Mouse (Mus musculus) c-Kit-negative CD71-positive TER-119-positive erythroid progenitor cells, embryonic 14.5 days (primary cell): ENCODE results near the gene Trim17.
"Not testable (repeated sequence)": the region's sequence is repeated elsewhere in the genome, so short reads cannot be mapped to it uniquely, and the experiment has no call there.

Source experiments
- DNase-seq: peaks from one replicate; pipeline ENCODE4 v3.0.0-alpha.2; 2013; ENCODE audit warnings: low read depth, low spot score

Gene Trim17

DNA sequence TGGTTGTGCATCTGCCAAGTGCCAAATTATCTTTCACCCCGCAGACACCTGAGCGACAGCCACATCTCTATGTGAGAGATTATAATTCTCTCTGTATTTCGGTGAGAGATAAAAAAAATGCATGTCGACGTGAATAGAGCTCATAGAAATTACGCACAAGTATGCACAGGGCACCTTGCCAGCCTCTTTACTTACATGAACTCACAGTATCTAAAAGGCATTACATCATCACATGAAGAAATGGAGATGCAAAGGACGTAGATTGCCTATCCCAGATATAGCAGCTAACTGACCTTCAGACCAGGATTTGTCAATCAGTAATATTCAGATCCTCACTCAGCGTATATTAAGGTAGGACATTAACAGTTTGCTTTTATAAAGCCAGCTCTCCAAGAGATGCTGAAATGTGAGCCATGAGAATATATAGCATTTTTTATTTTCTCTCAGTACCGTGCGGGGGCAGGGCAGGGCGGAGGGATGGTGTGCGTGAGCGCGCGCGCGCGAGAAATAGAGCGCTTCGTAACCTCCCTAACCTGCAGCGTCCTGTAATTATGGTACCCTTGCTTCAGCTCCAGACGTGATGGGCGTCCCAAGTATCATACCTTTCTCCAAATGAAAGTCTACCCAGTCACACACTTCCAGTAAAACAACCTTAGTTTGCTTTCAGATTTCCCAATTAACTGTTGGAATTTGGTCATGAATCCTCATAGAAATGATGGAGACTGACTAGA lies 6.5 kb upstream of the Trim17 start:
- no peak for DNase-seq

DNA sequence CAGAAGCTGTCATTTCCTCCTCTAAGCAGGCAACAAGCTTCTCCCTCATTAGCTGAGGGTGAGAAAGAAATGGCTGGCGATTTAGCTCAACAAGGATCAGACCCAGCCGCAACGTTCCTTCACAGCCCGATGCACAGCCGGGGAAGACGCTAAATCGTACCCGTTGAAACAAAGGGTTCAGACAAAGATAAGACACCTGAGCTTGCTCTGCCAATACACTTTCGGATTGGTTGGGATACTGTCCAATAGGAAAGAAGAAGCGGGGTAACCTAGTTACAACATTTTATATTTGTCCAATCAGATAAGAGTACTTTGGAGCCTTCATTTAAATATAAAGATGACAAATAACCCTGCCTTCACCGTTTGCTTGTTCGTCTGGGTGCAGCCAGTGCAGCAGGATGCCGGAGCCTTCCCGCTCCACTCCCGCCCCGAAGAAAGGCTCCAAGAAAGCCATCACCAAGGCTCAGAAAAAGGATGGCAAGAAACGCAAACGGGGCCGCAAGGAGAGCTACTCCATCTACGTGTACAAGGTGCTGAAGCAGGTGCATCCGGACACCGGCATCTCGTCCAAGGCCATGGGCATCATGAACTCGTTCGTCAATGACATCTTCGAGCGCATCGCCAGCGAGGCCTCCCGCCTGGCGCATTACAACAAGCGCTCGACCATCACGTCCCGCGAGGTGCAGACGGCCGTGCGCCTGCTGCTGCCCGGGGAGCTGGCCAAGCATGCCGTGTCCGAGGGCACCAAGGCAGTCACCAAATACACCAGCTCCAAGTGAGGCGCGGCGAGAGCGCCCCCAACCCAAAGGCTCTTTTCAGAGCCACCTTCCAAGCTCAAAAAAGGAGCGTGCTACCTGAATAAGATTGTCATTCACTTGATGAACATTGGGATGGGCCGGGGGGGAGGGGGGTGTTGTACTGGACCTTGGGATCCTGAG lies 5.7 kb upstream of the Trim17 start, which contains the start of gene Hist3h2ba:
Gene Hist3h2ba, plus strand, starts transcription at position 379 of the 938 bp plus-strand sequence.
- DNase-seq: no peak

GRCm38 (mm10) chr11:58949480-58950431 lies 4.7 kb upstream of the Trim17 start:
- no peak for DNase-seq

DNA sequence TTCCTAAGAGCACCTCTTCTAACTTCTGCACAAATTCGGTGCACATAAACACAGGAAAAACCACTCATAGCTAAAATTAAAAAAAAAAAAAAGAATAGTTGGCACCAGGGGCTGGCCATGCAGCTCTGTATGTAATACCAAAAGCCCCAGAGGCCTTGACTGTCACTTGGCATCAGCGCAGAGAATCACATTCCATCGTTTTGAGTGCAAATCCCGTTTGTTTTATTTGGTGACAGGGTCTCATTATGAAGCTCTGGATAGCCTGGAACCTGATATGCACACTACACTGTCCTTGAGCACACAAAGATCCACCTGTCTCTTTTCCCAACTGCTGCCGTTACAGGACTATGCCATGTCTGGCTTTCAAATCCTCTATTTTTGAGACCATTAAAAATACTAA lies 3.3 kb upstream of the Trim17 start:
- no peak for DNase-seq

DNA sequence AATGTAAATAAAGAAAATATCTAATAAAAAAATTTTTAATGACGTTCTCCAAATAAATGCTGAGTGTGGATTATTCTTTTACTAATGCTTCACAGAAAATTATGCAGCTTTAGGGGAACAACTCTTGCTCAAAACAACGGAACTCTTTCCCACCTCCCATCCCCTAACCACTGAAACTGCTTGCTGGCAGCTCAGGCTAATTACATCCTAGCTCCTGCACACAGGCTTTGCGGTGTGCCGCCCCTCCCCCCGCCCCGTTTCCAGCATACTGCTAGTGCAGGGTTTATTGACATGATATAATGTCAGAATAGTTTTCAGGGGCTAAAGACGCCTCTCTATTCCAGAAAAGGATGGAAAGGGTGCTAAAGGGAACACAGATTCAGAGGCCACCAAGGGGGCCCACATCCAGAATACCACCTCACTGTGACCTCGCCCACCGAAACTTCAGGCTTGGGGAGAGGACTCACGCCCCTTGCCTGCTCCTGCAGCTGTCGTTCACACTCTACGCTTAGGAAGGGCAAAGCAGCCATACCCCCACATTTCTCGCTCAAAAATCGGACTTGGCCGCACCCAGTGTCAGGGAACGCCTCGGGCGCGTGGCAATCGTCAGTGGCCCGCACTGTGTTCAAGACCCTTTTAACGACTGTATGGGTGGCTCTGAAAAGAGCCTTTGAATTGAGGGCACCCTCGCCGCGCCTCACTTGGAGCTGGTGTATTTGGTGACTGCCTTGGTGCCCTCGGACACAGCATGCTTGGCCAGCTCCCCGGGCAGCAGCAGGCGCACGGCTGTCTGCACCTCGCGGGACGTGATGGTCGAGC lies 925 bp upstream of the Trim17 start:
- DNase-seq: no peak

DNA sequence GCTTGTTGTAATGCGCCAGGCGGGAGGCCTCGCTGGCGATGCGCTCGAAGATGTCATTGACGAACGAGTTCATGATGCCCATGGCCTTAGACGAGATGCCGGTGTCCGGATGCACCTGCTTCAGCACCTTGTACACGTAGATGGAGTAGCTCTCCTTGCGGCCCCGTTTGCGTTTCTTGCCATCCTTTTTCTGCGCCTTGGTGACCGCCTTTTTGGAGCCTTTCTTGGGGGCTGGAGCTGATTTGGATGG lies 390 bp upstream of the Trim17 start:
- not testable (repeated sequence) for DNase-seq

DNA sequence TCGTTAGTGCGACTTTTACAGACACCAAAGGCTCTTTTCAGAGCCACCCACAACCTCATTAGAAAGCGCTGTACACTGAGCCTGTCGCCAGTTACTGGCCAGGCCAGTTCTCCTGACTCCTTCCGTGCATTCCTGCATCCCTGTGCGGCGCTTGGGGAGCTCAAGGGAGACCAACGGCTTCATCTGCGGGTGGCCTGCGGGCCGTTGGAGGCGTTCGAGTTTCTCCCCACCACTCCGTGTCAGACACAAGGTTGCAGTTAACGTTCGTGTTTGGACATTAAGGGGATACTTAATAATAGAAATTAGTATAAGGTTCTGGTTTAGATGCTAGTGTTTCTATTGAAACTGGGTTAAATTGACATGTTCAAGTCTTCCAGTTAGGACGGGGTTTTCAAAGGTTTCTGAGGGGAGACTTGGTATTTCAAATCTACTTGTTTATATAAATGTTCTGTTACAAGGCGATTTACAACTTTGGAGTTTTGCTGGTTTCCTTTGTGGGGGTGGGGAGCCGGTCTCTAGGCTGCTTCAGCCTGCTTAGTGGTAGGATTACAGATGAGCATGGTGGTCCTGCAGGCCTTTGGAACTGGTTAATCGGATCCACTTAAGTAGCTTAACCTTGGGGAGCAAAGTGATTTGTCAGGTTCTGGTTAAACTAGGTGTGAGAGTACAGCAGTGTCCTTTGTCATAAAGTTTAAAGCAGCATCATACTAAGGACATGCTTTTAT lies 820 bp downstream of the Trim17 start:
- no peak for DNase-seq

DNA sequence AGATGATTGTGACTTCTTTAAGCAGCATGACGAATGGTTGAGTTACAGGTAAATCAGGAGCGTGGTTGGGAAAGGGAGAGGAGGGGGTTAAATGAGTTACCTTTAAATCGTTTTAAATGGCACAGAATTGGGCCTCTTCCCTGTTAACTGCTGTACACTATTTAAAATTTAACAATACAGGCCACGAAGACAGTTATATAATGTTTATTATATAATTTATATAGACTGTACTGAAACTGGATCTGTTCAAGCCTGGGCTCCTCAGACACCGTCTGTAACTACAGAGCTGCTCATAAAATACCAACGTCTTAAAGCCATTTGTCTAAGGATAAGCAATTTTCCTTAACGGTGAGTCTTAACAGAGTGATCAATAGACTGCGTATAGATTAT lies 1.4 kb downstream of the Trim17 start:
- no peak for DNase-seq

DNA sequence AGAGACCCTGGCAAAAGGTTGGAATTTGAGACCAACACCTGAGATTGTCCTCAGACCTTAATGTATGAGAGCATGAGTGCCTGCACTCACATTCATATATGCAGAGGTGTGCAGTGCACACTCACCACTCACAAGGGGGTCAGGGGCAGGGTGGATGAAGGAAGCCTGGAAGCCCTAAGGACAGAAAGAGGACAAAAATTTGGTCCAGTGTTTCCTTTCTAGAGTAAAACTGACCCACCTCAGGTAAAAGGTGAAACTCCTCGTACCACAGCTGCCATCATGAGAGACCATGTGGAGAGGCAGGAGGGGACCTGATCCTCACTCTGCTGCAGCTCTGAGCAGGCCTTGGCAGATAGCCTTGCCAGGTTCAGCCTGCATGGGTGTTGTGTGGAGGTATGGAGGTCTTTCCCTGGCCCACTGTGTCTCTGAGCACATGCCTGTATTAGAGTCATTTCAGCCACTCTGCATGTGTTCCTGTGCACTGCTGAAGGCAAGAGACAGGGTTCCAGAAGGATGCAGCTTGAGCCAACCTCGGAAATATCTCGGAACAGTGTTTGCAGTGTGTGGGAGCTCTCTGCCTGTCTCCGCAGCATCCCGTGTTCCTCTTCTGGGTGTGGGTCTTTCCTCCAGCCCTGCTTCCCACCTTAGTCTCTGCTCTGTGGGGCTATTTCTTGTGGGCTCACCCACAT lies 2.9 kb downstream of the Trim17 start:
- no peak for DNase-seq

DNA sequence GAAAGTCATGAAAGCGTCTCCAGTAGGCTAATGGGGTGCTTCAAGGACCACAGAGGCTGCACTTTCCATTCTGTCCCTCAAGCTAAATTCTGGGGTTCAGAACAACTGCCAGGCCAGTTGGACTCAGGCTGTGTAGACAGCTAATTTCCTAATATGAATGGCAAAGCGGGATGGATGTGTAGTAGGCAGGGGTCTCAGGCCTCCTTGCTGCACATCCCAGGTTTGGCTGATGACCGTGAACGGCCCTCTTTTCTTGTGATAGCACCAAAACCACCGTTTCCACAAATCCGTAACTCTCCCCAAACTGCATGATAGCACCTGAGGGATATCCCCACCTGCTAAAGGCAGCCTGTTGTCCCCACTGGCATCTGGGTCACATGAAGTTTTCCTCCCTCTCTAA lies 4.1 kb downstream of the Trim17 start:
- DNase-seq: no peak

DNA sequence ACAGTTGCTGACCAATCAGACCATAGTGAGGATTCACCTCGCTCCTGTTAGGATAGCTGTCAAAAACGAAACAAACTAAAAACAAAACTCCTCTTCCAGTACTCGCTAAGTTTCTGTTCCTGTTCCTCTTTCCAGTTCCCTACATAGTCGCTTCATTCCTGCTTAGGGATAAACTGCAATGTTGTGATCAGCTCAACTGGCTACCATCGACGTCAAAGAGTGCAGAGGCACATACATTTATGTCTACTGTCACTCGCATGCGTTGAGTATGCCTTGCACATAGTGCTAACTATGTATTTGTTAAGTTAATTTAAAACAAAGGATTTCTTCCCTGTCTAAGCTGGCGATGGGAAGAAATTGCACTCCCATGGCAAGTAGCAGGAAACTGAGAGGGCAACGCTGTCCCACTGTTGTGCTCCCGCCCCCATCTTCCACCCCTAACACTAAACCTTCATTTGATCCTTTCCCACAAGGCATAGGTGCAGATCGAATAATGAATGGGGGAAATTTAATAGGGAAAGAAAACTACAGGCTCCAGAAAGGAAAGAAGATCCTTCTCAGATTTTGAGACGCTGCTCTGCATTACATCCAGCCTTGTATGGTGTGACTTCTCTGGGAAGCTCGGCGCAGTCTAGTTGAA lies 4.8 kb downstream of the Trim17 start:
- no peak for DNase-seq

- peak; percentile 83 for DNase-seq
Observed at GRCm38 (mm10) chr11:58959921-58960465, 5.5 kb downstream of the Trim17 start.

DNA sequence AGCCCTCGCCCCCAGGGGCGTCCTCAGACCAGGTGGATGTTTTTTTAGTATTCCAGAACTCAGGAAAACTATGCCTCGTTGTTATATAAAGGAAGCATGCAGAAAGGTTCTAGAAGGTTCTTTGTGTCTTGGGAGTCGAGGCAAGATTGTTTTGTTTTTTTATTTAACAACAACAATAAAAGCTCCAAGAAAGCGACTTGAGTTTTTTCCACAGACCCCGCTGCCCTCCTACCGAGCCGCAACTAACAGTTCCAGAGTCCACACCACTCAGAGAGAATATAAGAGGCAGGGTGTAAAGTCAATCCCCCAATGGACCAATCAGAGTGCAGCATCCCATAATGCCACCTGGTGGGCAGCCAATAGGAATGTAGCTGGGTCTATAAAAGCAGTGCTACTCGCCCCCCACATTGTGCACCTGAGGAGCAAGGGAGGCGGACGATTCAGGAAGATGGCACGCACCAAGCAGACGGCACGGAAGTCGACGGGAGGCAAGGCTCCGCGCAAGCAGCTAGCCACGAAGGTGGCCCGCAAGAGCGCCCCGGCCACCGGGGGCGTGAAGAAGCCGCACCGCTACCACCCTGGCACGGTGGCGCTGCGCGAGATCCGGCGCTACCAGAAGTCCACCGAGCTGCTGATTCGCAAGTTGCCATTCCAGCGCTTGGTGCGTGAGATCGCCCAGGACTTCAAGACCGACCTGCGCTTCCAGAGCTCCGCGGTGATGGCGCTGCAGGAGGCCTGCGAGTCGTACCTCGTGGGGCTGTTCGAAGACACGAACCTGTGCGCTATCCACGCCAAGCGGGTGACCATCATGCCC lies 7.1 kb downstream of the Trim17 start:
- no peak for DNase-seq

- DNase-seq: no peak
Observed at GRCm38 (mm10) chr11:58963543-58963942, 9.1 kb downstream of the Trim17 start.

DNA sequence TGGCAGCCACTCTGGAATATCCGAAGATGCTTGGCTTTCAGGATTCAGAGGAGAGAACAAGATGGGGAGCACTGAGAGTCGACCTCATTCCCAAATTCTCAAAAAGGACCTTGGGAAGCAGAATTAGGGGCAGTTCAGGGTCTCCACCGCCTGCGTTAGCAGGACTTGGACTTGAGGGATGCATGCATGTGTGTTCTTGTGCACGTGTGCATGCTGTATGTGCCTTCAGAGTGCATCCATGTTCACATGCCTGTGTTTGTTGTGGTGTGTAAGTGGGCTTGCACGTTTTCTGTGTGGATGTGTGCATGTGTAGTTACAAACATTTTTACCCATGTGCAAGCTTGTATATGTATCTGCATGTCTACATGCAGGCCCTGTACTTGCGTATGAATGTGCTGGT lies 9.7 kb downstream of the Trim17 start:
- no peak for DNase-seq

GRCm38 (mm10) chr11:58965001-58965760 lies 10.7 kb downstream of the Trim17 start:
- DNase-seq: no peak

- no peak for DNase-seq
Observed at GRCm38 (mm10) chr11:58967346-58967745, 12.9 kb downstream of the Trim17 start.
